Mouse (Mus musculus): ENCODE measurements around the gene Srrm3. TPM values are rescaled to one million over a fixed set of nuclear protein-coding genes. Genes with fewer than 3 reads are reported as not detected.

Srrm3 gene
- polyA plus RNA-seq, 1 experiment from 2014 or later, result 79.4 TPM

DNA sequence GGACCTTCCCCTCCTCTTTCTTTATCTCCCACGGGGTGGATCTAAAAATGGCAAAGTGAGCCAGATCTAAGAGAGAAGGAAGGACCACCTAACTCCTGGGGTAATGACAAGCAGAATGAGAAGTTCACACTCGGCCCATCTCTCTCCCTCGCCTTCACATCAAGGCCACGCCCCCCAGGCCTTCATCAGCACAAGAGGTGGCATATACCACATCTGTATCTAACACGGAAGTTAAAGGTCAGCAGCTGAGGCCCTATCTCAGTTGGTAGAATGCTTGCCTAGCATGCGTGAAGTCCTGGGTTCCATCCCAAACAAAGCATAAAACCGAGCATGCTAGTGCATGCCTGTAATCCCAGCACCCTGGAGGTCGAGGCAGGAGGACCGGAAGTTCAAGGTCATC lies 67.1 kb downstream of the Srrm3 start:
- no peak overlapping the region for H3K4me2 ChIP-seq
- peaks cover 2% of the 10 kb centered on the region; the same call in 1 of the 2 replicates for H3K36me3 ChIP-seq
- H3K27me3 ChIP-seq, result 0 out of 2 replicates have a peak, but pooled peaks cover 6% of the 10 kb centered on the region
- no peak for ATAC-seq (ENCODE audit: low FRiP score, low read depth)
- WGBS, result 65% methylated on average over 9 of the region's 9 CpGs
- no peak overlapping the region for H3K4me3 ChIP-seq
- no peak overlapping the region for H3K9ac ChIP-seq
- H3K4me1 ChIP-seq (replicated peaks), result peaks cover 20% of the 10 kb centered on the region
- no peaks in the 10 kb centered on the region for H3K9me3 ChIP-seq
- H3K27ac ChIP-seq (replicated peaks), result no peak overlapping the region

- Histone ChIP-seq H3K36me3 (no peaks in the 10 kb centered on the region), H3K4me2 (peak overlapping the region; percentile 62), H3K27me3 (no peaks in the 10 kb centered on the region), H3K4me3 (peak overlapping the region; percentile 34), H3K4me1 (replicated peaks) (peaks cover 23% of the 10 kb centered on the region), H3K27ac (replicated peaks) (peak overlapping the region; percentile 60; the same call in 1 of the 2 replicates), H3K9ac (no peak overlapping the region), H3K9me3 (no peaks in the 10 kb centered on the region)
- 17% methylated on average over 8 of the region's 8 CpGs for WGBS
- peak; percentile 21; the same call in 1 of the 2 replicates for ATAC-seq (ENCODE audit: low FRiP score, low read depth)
Measured at GRCm38 (mm10) chr5:135877180-135877579, 70.5 kb downstream of the Srrm3 start.

DNA sequence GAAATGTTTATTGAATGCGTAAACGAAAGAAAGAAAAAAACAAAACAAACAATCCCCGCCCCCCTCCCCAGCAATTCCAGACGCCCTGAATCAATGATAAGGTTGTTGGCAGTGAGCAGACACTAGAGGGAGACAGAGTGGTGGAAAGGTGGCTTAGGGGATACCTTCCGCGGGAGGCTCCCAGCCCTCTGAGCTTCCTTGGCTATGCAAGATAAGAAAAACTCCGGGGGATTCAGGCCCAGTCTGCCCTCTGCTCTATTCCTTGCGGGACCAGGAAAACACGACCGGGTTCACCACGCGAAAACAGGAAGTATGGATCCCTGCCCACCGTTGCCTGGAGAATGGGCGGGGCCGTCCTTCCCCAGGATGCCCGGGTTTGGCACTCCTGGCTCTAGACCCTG lies 71.1 kb downstream of the Srrm3 start:
- peak overlapping the region; percentile 35 for H3K9ac ChIP-seq
- no peaks in the 10 kb centered on the region for H3K27me3 ChIP-seq
- H3K4me1 ChIP-seq (replicated peaks), result peaks cover 23% of the 10 kb centered on the region
- peak; percentile 55; the same call in 1 of the 2 replicates for ATAC-seq (ENCODE audit: low FRiP score, low read depth)
- WGBS, result under 1% methylated on average over 16 of the region's 16 CpGs
- no peaks in the 10 kb centered on the region for H3K36me3 ChIP-seq
- H3K9me3 ChIP-seq, result no peaks in the 10 kb centered on the region
- peak overlapping the region; percentile 34 for H3K4me3 ChIP-seq
- peak overlapping the region; percentile 60; the same call in 1 of the 2 replicates for H3K27ac ChIP-seq (replicated peaks)
- peak overlapping the region; percentile 62 for H3K4me2 ChIP-seq

DNA sequence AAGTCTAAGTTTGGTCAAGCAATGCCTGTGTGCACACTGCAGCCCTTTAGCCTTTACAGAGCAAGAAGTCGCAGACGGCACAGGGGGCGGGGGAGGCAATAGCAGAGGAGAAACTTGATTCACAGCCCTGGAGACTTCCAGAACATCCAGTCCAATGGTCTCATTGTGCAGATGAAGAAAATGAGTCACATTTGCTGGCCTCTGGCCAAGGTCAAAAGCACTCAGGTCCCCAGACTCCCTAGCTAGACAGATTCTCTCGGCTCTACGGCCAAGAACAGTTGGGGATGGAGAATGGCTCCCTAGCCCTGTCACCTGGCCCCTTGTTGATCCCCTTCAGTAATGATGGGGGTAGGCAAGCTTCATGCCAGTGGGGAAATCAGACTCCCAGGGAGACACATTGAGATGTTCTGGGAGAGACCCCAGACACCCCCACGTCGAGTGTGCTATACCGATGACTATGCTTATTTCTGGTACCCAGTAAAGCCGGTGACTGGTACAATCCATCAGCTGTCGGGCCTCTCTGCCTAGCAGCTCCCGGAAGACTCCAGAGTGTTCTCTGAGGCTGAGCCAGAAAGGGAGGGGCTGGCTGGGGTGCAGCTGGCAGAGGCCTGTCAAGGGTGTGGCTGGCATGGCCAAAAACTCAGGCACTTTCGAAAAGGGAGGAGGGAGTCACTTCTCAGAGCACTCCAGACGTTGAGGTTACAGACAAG lies 72.9 kb downstream of the Srrm3 start:
- Histone ChIP-seq H3K9me3 (no peaks in the 10 kb centered on the region), H3K4me2 (no peak overlapping the region), H3K4me3 (no peak overlapping the region), H3K9ac (no peak overlapping the region), H3K27ac (replicated peaks) (no peak overlapping the region), H3K27me3 (no peaks in the 10 kb centered on the region), H3K36me3 (no peaks in the 10 kb centered on the region), H3K4me1 (replicated peaks) (peaks cover 23% of the 10 kb centered on the region)
- 41% methylated on average over 13 of the region's 13 CpGs for WGBS
- ATAC-seq (ENCODE audit: low FRiP score, low read depth), result 0 out of 2 replicates have a peak, but pooled peaks have one; percentile 1

DNA sequence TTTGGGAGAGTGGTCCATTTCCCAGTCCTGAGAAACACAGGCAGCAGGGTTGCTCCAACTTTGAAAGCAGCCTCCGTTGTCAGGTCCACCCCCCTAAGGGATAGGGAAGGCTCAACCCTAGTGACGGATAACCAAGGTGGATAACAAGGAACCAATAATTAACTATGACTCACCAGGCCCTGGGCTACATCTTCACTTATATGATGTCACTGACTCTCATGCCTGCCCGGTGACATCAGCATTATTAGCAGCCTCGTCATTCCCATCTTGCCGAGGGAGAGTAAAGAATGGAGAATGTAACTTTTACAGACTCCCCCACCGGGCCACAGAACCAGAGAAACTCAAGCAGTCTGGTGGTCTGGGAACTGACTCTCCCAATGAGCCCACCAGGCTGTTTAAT lies 78.0 kb downstream of the Srrm3 start:
- peaks cover 15% of the 10 kb centered on the region for H3K27me3 ChIP-seq
- no peak for ATAC-seq (ENCODE audit: low FRiP score, low read depth)
- no peak overlapping the region for H3K27ac ChIP-seq (replicated peaks)
- H3K9me3 ChIP-seq, result no peaks in the 10 kb centered on the region
- no peak overlapping the region for H3K9ac ChIP-seq
- H3K4me1 ChIP-seq (replicated peaks), result peaks cover 20% of the 10 kb centered on the region
- H3K4me3 ChIP-seq, result no peak overlapping the region
- 79% methylated on average over 6 of the region's 6 CpGs for WGBS
- no peaks in the 10 kb centered on the region for H3K36me3 ChIP-seq
- H3K4me2 ChIP-seq, result no peak overlapping the region

DNA sequence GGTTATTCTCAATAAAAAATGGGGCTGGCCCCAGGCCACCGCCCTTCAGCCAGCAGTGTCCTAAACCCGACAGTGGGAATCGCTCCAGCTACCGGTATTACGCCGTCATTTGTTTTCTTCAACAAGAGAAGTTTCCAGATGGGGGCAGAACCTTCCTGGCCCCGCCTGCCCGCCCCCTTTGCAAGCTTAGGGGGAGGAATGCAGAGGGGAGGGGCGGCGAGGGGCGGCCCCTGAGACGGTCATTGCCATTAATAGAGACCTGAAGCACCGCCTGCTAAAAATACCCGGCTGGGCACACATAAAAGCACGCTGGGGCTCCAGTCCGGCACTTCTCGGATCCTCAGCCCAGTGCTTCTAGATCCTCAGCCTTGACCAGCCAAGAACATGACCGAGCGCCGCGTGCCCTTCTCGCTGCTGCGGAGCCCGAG lies 81.0 kb downstream of the Srrm3 start, which contains the start of gene Hspb1:
Gene Hspb1, plus strand, starts transcription at position 245 of the 428 bp plus-strand sequence.
- Histone ChIP-seq H3K4me3 (peak within 1 kb of the TSS; percentile 17), H3K27me3 (peaks cover 29% of the 10 kb centered on the region), H3K4me1 (replicated peaks) (peaks cover 15% of the 10 kb centered on the region), H3K9me3 (no peaks in the 10 kb centered on the region), H3K4me2 (peak within 1 kb of the TSS; percentile 47), H3K27ac (replicated peaks) (no peak within 1 kb of the TSS), H3K36me3 (no peaks in the 10 kb centered on the region), H3K9ac (no peak within 1 kb of the TSS)
- 2% methylated on average over 24 of the region's 24 CpGs for WGBS
- ATAC-seq (ENCODE audit: low FRiP score, low read depth), result peak; percentile 59; the same call in 1 of the 2 replicates

DNA sequence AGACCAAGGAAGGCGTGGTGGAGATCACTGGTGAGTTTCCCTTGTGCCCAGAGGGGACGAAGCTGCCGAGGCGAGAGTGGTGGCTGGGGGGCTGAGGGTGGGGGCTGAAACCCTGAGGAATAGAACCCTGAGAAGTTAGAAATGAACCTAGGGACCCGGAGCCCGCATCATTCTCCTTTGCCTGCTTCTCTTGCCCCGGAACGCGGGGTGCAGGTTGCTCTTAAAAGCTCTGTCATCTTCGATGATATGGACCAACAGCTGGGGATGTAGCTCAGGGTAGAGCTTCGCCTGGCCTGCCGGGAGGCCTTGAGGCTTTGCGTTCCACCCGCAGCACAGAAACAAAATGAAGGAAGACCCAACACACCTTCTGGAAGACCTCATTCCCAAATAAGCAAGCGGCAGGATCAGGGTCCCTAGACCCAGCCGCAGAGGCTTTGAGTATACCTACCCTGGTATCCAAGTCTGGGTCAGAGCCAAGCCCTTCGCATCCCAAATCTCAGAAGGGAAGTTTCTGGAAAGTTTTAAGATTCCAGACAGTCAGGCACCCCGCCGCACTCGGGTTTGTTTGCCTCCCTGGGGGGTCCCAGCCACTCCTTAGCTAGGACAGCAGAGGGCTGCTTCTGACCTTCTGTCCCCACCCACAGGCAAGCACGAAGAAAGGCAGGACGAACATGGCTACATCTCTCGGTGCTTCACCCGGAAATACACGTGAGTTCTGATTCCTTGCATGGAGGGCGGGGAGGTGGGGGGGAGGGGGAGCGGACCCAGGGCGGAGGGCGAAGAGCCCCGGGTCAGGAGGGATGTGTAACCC lies 81.9 kb downstream of the Srrm3 start:
- ATAC-seq (ENCODE audit: low FRiP score, low read depth), result no peak
- Histone ChIP-seq H3K9me3 (no peaks in the 10 kb centered on the region), H3K27me3 (peaks cover 29% of the 10 kb centered on the region), H3K36me3 (no peaks in the 10 kb centered on the region), H3K9ac (no peak overlapping the region), H3K4me3 (peak overlapping the region; percentile 13), H3K27ac (replicated peaks) (no peak overlapping the region), H3K4me2 (peak overlapping the region; percentile 39), H3K4me1 (replicated peaks) (peaks cover 15% of the 10 kb centered on the region)
- 4% methylated on average over 30 of the region's 30 CpGs for WGBS

GRCm38 (mm10) chr5:135890323-135890722 lies 83.6 kb downstream of the Srrm3 start:
- no peak overlapping the region for H3K4me2 ChIP-seq
- H3K9me3 ChIP-seq, result no peaks in the 10 kb centered on the region
- H3K4me3 ChIP-seq, result no peak overlapping the region
- no peak overlapping the region for H3K27ac ChIP-seq (replicated peaks)
- no peaks in the 10 kb centered on the region for H3K36me3 ChIP-seq
- no peak overlapping the region for H3K9ac ChIP-seq
- H3K4me1 ChIP-seq (replicated peaks), result peaks cover 15% of the 10 kb centered on the region
- 63% methylated on average over 4 of the region's 4 CpGs for WGBS
- peaks cover 29% of the 10 kb centered on the region for H3K27me3 ChIP-seq
- no peak for ATAC-seq (ENCODE audit: low FRiP score, low read depth)

- no peak overlapping the region for H3K9ac ChIP-seq
- no peaks in the 10 kb centered on the region for H3K36me3 ChIP-seq
- H3K27me3 ChIP-seq, result peaks cover 29% of the 10 kb centered on the region
- WGBS, result 60% methylated on average over 3 of the region's 3 CpGs
- H3K9me3 ChIP-seq, result no peaks in the 10 kb centered on the region
- H3K4me2 ChIP-seq, result no peak overlapping the region
- no peak for ATAC-seq (ENCODE audit: low FRiP score, low read depth)
- no peak overlapping the region for H3K27ac ChIP-seq (replicated peaks)
- H3K4me1 ChIP-seq (replicated peaks), result peaks cover 15% of the 10 kb centered on the region
- H3K4me3 ChIP-seq, result no peak overlapping the region
Measured at GRCm38 (mm10) chr5:135890920-135891319, 84.2 kb downstream of the Srrm3 start.

DNA sequence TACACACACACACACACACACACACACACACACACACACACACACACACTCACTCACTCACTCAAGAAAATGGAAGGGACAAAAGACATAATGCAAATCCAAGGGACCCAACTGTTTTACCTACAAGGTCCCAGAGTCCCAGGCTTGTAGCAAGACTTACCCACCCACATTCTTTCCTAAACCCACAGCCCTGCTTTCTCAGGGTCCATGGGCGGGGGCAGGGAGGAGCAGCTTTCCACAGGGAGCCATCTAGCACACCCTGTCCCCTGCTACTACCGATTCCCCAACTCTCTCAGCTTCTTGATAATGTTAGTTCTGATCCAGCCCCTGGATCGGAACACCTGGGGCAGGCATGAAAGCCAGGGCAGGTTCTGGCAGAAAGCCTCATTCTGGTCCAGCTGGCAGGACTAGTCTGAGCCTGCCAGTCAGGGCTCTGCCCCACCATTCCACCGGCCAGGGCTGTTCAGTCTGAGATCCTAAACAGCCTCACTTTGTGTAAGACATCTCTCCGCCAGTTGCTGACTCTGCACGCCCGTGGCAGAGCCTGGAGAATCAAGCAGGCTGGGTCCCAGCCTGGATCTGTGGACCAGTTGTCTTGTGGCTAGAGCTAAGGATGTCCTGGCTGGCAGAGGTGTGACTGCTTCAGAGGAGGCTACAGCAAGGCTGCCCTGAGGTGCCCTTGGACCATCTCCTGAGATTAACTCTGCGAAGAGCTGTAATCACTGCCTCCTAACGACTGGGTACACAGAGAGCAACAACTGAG lies 86.1 kb downstream of the Srrm3 start:
- peaks cover 11% of the 10 kb centered on the region for H3K4me1 ChIP-seq (replicated peaks)
- WGBS, result 62% methylated on average over 9 of the region's 9 CpGs
- no peaks in the 10 kb centered on the region for H3K9me3 ChIP-seq
- no peak overlapping the region for H3K9ac ChIP-seq
- H3K27me3 ChIP-seq, result peaks cover 25% of the 10 kb centered on the region
- no peak for ATAC-seq (ENCODE audit: low FRiP score, low read depth)
- no peak overlapping the region for H3K4me3 ChIP-seq
- no peak overlapping the region for H3K4me2 ChIP-seq
- no peak overlapping the region for H3K27ac ChIP-seq (replicated peaks)
- no peaks in the 10 kb centered on the region for H3K36me3 ChIP-seq

DNA sequence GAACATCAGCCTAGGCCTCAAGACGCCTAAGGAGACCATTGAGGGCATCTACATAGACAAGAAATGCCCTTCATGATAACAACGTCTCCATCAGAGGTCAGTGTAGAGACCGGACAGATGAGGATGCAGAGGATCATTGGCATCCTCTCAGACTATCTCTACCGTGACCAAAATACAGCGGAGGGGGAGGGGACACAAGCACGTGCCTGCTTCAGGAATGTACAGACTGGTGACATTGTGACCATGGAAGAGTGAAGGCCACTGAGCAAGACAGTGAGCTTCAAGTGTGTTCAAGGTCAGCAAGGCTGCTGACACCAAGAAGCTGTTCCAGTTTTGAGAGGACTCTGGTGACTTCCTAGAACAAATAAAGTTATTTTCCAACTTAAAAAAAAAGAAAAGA lies 88.3 kb downstream of the Srrm3 start:
- ATAC-seq (ENCODE audit: low FRiP score, low read depth), result no peak
- Histone ChIP-seq H3K36me3 (no peaks in the 10 kb centered on the region), H3K4me3 (no peak overlapping the region), H3K27me3 (peaks cover 12% of the 10 kb centered on the region; the same call in 1 of the 2 replicates), H3K9ac (no peak overlapping the region), H3K4me2 (no peak overlapping the region), H3K27ac (replicated peaks) (no peak overlapping the region), H3K4me1 (replicated peaks) (no peaks in the 10 kb centered on the region), H3K9me3 (no peaks in the 10 kb centered on the region)
- 87% methylated on average over 6 of the region's 6 CpGs for WGBS

Data from hindbrain, embryonic 15.5 days (tissue).